Mouse (Mus musculus): ENCODE measurements around the gene Hp1bp3.
A peak's percentile ranks its signal among the peaks of the same experiment; 100 is the strongest.

Hp1bp3 gene

GRCm38 (mm10) chr4:138222396-138222795 lies 6.3 kb downstream of the Hp1bp3 start:
- DNase-seq (ENCODE audit: low spot score in 2 of 2), result no peak

GRCm38 (mm10) chr4:138223623-138224022 lies 7.5 kb downstream of the Hp1bp3 start:
- no peak for DNase-seq (ENCODE audit: low spot score in 2 of 2)

GRCm38 (mm10) chr4:138246756-138247665 lies 30.9 kb downstream of the Hp1bp3 start:
- DNase-seq (ENCODE audit: low spot score in 2 of 2), result peak; percentile 56 to 70

- peak; percentile 83 to 84 for DNase-seq (ENCODE audit: low spot score in 2 of 2)
Measured at GRCm38 (mm10) chr4:138250088-138250960, 34.2 kb downstream of the Hp1bp3 start, which contains the start of the genes Sh2d5 and Kif17. Sh2d5 (plus strand) TSS chr4:138250403. Kif17 (plus strand) TSS chr4:138250435.

GRCm38 (mm10) chr4:138251819-138252218 lies 35.7 kb downstream of the Hp1bp3 start:
- no peak for DNase-seq (ENCODE audit: low spot score in 2 of 2)

- DNase-seq (ENCODE audit: low spot score in 2 of 2), result no peak
Measured at GRCm38 (mm10) chr4:138252231-138252630, 36.1 kb downstream of the Hp1bp3 start.

- no peak for DNase-seq (ENCODE audit: low spot score in 2 of 2)
Measured at GRCm38 (mm10) chr4:138257116-138257687, 41.1 kb downstream of the Hp1bp3 start.

- DNase-seq (ENCODE audit: low spot score in 2 of 2), result no peak
Measured at GRCm38 (mm10) chr4:138258663-138259062, 42.6 kb downstream of the Hp1bp3 start.

- DNase-seq (ENCODE audit: low spot score in 2 of 2), result no peak
Measured at GRCm38 (mm10) chr4:138259482-138259881, 43.4 kb downstream of the Hp1bp3 start.

- peak; percentile 80 to 88 for DNase-seq (ENCODE audit: low spot score in 2 of 2)
Measured at GRCm38 (mm10) chr4:138261843-138262681, 46.0 kb downstream of the Hp1bp3 start.

- DNase-seq (ENCODE audit: low spot score in 2 of 2), result no peak
Measured at GRCm38 (mm10) chr4:138267869-138268268, 51.8 kb downstream of the Hp1bp3 start.

- DNase-seq (ENCODE audit: low spot score in 2 of 2), result peak in 1 of 2 experiments; percentile 31
Measured at GRCm38 (mm10) chr4:138272011-138272997, 56.2 kb downstream of the Hp1bp3 start.

GRCm38 (mm10) chr4:138278346-138278745 lies 62.2 kb downstream of the Hp1bp3 start:
- no peak for DNase-seq (ENCODE audit: low spot score in 2 of 2)

GRCm38 (mm10) chr4:138282834-138283233 lies 66.7 kb downstream of the Hp1bp3 start:
- peak; percentile 50 to 54 for DNase-seq (ENCODE audit: low spot score in 2 of 2)

GRCm38 (mm10) chr4:138286411-138286810 lies 70.3 kb downstream of the Hp1bp3 start:
- DNase-seq (ENCODE audit: low spot score in 2 of 2), result no peak

- no peak for DNase-seq (ENCODE audit: low spot score in 2 of 2)
Measured at GRCm38 (mm10) chr4:138288691-138289090, 72.6 kb downstream of the Hp1bp3 start.

- no peak for DNase-seq (ENCODE audit: low spot score in 2 of 2)
Measured at GRCm38 (mm10) chr4:138292028-138292427, 75.9 kb downstream of the Hp1bp3 start.

- DNase-seq (ENCODE audit: low spot score in 2 of 2), result no peak
Measured at GRCm38 (mm10) chr4:138293261-138293948, 77.3 kb downstream of the Hp1bp3 start.

GRCm38 (mm10) chr4:138293949-138294550 lies 78.0 kb downstream of the Hp1bp3 start:
- no peak for DNase-seq (ENCODE audit: low spot score in 2 of 2)
